Mouse (Mus musculus) liver, postnatal 0 days (tissue): ENCODE measurements around the gene Fchsd2. TPM values are rescaled to one million over a fixed set of nuclear protein-coding genes. Genes with fewer than 3 reads are reported as not detected.
A peak's percentile ranks its signal among the peaks of the same experiment; 100 is the strongest.

ENCODE experiments used
- ATAC-seq: fragments of 200-750 bp; cut with Nextera tagmentation; 2 replicates; pipeline ENCODE4 v1.8.0; 2017; ENCODE audit warnings: mild to moderate bottlenecking, moderate library complexity
- DNase-seq: peaks from one replicate; pipeline ENCODE4 v3.0.0-alpha.2; 2016
- H3K27ac ChIP-seq: fragments of 300-500 bp; sonication (generic); 2 replicates; pipeline ENCODE4 v1.5.1; 2014; ENCODE audit warnings: antibody characterized with exemption, moderate library complexity, mild to moderate bottlenecking, low read depth
- H3K27me3 ChIP-seq: fragments of 300-500 bp; sonication (generic); 2 replicates; pipeline ENCODE4 v1.6.1; 2014; ENCODE audit warnings: low read length, control low read depth, mixed read lengths; ENCODE audit not compliant: insufficient read depth
- H3K36me3 ChIP-seq: fragments of 300-500 bp; sonication (generic); replicated peaks from 2 replicates; pipeline ENCODE4 v1.6.1; 2014; ENCODE audit warnings: mild to moderate bottlenecking, control low read depth, low read length, moderate library complexity, mixed read lengths; ENCODE audit not compliant: insufficient read depth
- H3K4me1 ChIP-seq: fragments of 300-500 bp; sonication (generic); 2 replicates; pipeline ENCODE4 v1.6.1; 2014; ENCODE audit warnings: antibody characterized with exemption, mild to moderate bottlenecking, control low read depth; ENCODE audit not compliant: insufficient read depth
- H3K4me2 ChIP-seq: fragments of 300-500 bp; sonication (generic); 2 replicates; pipeline ENCODE4 v1.6.1; 2014; ENCODE audit warnings: low read depth, mild to moderate bottlenecking, low read length, moderate library complexity, mixed read lengths
- H3K4me3 ChIP-seq: fragments of 300-500 bp; sonication (generic); 2 replicates; pipeline ENCODE4 v1.5.1; 2014; ENCODE audit warnings: low read depth, low read length
- H3K9ac ChIP-seq: fragments of 300-500 bp; sonication (generic); replicated peaks from 2 replicates; pipeline ENCODE4 v1.6.1; 2014; ENCODE audit warnings: mild to moderate bottlenecking, moderate library complexity
- H3K9me3 ChIP-seq: fragments of 300-500 bp; sonication (generic); 2 replicates; pipeline ENCODE4 v1.6.1; 2016; ENCODE audit warnings: mild to moderate bottlenecking, control low read depth, low read length, mixed read lengths
- CTCF ChIP-seq: sonication (generic); IDR thresholded peaks from 2 replicates; pipeline ENCODE4 v1.5.1; 2016; ENCODE audit warnings: antibody characterized with exemption, low read depth
- EP300 ChIP-seq: IDR thresholded peaks from 2 replicates; pipeline ENCODE4 v1.6.1; 2016; ENCODE audit warnings: antibody characterized with exemption, low read depth, mild to moderate bottlenecking
- WGBS: fragments of 180-500 bp; shearing (Covaris S2); extraction: QIAGEN DNeasy Blood & Tissue Kit; methylation state at CpG from one replicate; pipeline ENCODE4 v1.1.7; 2014; ENCODE audit not compliant: insufficient replicate concordance; 5-methylcytosine and 5-hydroxymethylcytosine counted together
- polyA plus RNA-seq: library from polyadenylated mRNA; unstranded; fragments of >200 nt; fragmentation: Nextera tagmentation; extraction: Ambion mirVana; gene quantifications from 2 replicates; pipeline ENCODE4 v1.2.1, GENCODE M21; 2015

Fchsd2 gene
- polyA plus RNA-seq, 1 experiment from 2014 or later: 7.8 TPM

DNA sequence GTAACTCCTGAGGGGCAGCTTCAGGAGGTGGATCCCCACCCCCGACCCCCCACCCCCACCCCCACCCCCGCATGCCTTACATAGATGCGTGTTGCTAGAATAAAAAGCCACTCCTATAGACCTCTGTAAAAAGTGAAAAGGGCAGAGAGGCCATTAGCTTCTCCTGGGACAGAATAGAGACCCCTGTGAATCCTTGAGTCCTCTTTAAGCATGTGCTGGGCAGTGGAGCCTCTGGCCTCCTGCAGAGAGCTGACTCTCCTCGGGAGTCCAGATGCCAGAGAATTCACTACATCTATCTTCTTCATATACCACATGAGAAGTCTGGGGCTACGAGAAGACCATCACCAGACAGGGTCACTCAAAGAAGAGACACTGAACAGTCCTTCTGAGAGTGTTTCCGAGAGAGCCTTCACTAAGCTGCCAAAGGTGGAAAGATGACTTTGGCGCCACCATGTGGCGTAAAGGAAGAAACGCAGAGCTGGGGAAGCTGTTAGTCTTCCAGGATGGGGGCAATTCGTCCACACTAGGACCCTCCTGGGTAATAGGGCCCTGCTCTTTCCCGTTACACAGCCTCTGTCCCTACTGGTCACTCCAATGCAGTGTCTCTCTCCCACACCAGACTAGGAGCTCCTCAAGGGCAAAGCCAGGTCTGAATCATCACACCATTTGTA lies 41.0 kb upstream of the Fchsd2 start:
- Histone ChIP-seq H3K9ac (no peak overlapping the region), H3K27ac (peak overlapping the region; percentile 34; the same call in 1 of the 2 replicates), H3K4me1 (0 out of 2 replicates have a peak, but pooled peaks cover 4% of the 10 kb centered on the region), H3K4me3 (no peak overlapping the region), H3K9me3 (no peaks in the 10 kb centered on the region), H3K4me2 (no peak overlapping the region), H3K36me3 (no peaks in the 10 kb centered on the region), H3K27me3 (no peaks in the 10 kb centered on the region)
- peak; percentile 93 for TF ChIP-seq CTCF
- no peak for TF ChIP-seq EP300
- peak; percentile 63 for DNase-seq
- peak; percentile 53 for ATAC-seq
- 12% methylated on average over 11 of the region's 11 CpGs for WGBS

DNA sequence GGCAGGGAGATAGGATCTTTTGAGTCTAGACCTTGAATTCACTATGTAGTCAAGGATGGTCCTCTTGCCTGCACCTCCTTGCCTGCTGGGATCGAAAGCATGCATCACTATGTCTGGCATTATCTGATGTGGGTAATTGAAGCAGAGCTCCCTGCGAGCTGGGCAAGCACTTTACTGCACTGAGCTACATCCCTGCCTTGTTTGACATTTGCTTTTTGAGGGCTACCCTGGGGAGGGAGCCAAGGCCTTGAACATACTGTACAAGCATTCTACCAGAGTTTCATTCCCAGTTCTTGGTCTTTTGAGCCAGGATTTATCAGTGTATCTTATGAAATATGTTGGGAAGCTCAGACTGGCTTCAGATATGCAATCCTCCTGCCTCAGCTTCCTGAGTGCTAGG lies 39.5 kb upstream of the Fchsd2 start:
- Histone ChIP-seq H3K9ac (no peak overlapping the region), H3K27ac (no peak overlapping the region), H3K4me1 (0 out of 2 replicates have a peak, but pooled peaks cover 4% of the 10 kb centered on the region), H3K27me3 (no peaks in the 10 kb centered on the region), H3K4me3 (no peak overlapping the region), H3K36me3 (no peaks in the 10 kb centered on the region), H3K9me3 (no peaks in the 10 kb centered on the region), H3K4me2 (no peak overlapping the region)
- no peak for TF ChIP-seq CTCF
- TF ChIP-seq EP300: no peak
- ATAC-seq: no peak
- no peak for DNase-seq
- WGBS: 64% methylated on average over 2 of the region's 2 CpGs

DNA sequence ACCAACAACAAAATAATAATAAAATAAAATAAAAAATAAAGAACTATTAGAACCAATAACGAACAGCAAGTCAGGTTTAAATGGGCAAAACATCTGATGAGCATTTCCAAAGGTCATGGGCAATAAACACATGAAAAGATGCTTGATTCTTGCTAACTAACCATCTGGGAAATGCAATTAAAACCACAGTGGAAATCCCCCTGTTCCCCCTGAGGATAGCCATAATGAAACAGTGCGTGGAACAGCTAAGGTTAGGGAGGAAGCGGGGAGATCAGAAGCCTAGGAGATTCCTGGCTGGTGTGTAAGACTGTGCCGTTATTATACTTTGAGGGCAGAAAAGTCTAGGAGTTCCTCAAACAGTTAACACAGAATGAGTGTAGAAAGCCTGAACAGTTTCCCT lies 35.4 kb upstream of the Fchsd2 start:
- Histone ChIP-seq H3K27ac (no peak overlapping the region), H3K4me2 (no peak overlapping the region), H3K27me3 (no peaks in the 10 kb centered on the region), H3K4me1 (peaks cover 13% of the 10 kb centered on the region), H3K4me3 (no peak overlapping the region), H3K9me3 (no peaks in the 10 kb centered on the region), H3K36me3 (no peaks in the 10 kb centered on the region), H3K9ac (no peak overlapping the region)
- DNase-seq (no peak), ATAC-seq (no peak)
- TF ChIP-seq CTCF: no peak
- TF ChIP-seq EP300: no peak
- 63% methylated on average over 4 of the region's 4 CpGs for WGBS

DNA sequence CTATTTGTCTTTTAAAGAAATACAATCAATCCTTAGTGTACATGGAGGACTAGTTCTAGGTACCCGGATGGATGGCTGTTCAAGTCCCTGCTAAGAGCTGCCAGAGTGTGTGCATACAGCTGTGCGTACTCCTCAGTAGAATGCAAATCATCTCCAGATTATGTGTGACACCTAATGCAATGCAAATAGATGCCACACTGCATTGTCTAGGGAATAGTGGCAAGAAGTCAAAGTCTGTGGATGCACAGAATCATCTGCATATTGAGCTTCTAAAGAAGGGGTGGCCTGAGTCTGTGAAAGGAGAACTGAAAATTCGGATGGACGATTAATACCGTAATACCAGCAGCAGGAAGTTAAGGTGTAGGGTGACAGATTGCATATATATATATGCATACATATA lies 33.5 kb upstream of the Fchsd2 start:
- Histone ChIP-seq H3K27ac (no peak overlapping the region), H3K4me2 (no peak overlapping the region), H3K4me3 (no peak overlapping the region), H3K9me3 (no peaks in the 10 kb centered on the region), H3K9ac (no peak overlapping the region), H3K27me3 (no peaks in the 10 kb centered on the region), H3K36me3 (no peaks in the 10 kb centered on the region), H3K4me1 (peaks cover 13% of the 10 kb centered on the region)
- TF ChIP-seq EP300: no peak
- TF ChIP-seq CTCF: no peak
- 65% methylated on average over 5 of the region's 5 CpGs for WGBS
- DNase-seq (no peak), ATAC-seq (0 out of 2 replicates have a peak, but pooled peaks have one; percentile 7)

GRCm38 (mm10) chr7:101060476-101060875 lies 32.2 kb upstream of the Fchsd2 start:
- no peaks in the 10 kb centered on the region for H3K27me3 ChIP-seq
- ATAC-seq: no peak
- H3K27ac ChIP-seq: peak overlapping the region; percentile 44
- no peaks in the 10 kb centered on the region for H3K9me3 ChIP-seq
- 24% methylated on average over 5 of the region's 5 CpGs for WGBS
- no peak overlapping the region for H3K4me3 ChIP-seq
- H3K9ac ChIP-seq: no peak overlapping the region
- peak overlapping the region; percentile 55 for H3K4me2 ChIP-seq
- H3K36me3 ChIP-seq: no peaks in the 10 kb centered on the region
- no peak for DNase-seq
- peaks cover 13% of the 10 kb centered on the region for H3K4me1 ChIP-seq
- TF ChIP-seq CTCF: no peak
- no peak for TF ChIP-seq EP300

GRCm38 (mm10) chr7:101061381-101061780 lies 31.3 kb upstream of the Fchsd2 start:
- no peaks in the 10 kb centered on the region for H3K36me3 ChIP-seq
- H3K9ac ChIP-seq: no peak overlapping the region
- WGBS: 21% methylated on average over 17 of the region's 17 CpGs
- no peaks in the 10 kb centered on the region for H3K9me3 ChIP-seq
- peak overlapping the region; percentile 55 for H3K4me2 ChIP-seq
- peak; percentile 85 for DNase-seq
- ATAC-seq: no peak
- H3K4me1 ChIP-seq: peaks cover 20% of the 10 kb centered on the region
- TF ChIP-seq EP300 (no peak), CTCF (peak; percentile 82)
- no peaks in the 10 kb centered on the region for H3K27me3 ChIP-seq
- peak overlapping the region; percentile 25; the same call in 1 of the 2 replicates for H3K4me3 ChIP-seq
- H3K27ac ChIP-seq: no peak overlapping the region; the same call in 1 of the 2 replicates
